Mouse (Mus musculus): ENCODE measurements at regions not wholly inside any gene's neighbourhood (a gene's known extent, or its start where the extent isn't known, plus 50 kb on each side); places are given as distances from the start of the nearest gene placed in this dataset.

DNA sequence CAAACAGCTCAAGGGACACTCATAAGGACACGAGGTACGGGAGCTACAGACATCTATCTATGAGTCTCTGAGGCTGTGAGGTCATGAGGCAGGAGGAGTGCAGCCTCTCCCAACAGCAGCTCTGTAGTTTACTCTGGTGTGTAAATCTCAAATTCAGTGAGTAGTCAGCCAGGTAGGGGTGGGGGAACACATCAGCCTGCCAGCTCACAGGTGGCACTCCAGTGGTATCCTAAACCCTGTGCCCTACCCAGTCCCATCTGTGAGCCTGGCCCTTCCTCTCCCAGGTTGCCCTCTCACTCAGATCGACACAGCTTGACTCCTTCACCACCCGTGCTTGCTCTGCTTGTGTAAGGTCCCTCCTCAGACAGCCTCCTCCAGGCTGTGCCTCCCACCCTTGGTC is 202.2 kb downstream of the Sipa1l2 start:
- no peak for DNase-seq

DNA sequence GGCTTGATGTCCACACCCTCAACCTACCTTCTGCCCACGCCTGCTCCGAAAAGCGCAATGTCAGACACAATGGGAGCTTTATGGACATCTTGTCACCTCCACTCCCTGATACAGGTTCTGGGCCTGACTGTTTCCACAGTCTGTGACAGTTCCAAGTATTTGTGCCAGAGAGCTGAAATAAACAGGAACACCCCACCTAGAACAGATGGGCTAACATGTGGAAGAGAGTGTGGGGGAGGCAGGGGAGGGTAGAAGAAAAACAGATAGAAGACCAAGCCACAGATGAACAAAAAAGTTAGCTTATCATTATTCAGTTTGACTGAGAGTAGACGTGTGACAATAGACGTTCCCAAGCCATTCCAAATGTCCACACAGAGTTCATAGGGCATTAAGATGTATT is 204.6 kb downstream of the Sipa1l2 start:
- DNase-seq = no peak

DNA sequence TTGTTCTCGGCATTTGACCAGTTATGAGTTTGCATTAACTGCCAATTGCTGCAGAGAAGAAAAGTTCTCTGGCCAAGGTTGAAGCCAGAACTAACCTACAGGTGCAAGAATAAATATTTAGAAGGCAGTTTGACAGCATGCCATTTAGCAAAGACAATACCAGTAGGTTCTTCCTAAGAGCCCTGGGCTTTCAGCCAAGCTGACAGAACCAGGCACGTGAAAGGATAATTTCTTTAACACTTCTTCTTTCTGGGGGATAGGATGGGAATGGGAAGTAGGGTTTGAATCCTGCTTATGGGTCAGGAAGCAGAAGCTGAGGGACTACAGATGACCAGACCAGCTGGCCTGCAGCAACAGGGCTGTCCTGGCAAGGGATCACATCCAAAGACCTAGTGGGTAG is 210.2 kb downstream of the Sipa1l2 start:
- no peak for DNase-seq

DNA sequence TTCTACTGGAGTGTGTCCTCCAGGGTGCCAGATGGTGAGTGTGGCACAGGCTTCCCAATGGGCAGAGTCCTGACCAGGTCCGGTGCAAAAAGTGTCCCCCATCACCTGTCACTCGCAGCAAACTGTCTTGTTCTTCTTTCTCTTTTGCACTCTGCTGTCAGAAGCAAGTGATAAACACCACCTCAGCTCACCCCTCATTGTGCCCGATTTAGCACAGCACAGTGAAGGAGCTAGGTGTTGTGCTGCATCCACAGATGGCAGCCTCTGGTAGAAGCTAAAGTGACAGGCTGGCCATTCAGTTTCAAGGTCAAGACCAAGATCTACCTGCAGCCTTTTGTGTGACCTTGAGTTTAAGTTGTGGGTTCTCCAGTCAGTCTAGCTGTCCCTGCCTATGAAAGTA is 211.8 kb downstream of the Sipa1l2 start:
- DNase-seq = no peak

DNA sequence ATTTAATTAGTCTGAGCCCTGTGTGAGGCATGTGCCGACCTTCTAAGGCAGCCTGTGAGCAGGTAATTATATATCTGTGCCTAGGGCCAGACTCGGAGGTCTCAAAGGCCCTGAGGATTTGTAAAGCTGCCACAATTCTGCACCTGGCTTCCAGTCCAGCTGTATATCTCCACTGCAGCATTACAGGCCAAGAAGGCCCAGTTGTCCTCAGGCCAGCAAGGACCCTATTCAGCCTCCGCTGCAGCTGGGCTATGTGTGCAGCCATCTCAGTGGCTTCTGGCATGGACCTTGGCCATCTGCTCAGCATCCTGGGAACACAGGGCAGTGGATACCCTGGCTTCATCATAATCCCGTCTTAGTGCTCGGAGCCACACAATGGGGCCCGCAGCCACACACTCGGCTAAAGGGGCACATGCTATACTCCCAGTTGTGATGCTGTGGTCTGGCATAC is 214.5 kb downstream of the Sipa1l2 start:
- no peak for DNase-seq

DNA sequence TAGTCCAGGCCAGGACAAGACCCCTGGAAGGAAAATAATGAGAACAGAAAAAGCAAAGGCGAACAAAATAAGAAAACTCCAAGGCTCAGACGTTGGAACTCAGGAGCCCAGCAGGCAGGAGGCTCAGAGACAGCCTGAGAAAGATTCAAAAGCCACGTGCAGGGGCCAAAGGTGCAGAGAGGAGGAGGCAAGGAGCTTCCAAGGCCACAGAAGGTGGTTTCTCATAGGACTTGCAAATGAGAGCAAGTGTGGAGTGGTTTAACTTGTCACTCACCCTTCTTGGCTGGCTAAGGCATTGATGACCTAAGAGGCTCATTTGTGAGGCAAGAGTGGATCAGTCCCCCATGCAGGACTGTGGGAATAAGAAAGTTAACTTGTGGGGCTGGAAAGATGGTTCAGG is 217.3 kb downstream of the Sipa1l2 start:
- DNase-seq = no peak

DNA sequence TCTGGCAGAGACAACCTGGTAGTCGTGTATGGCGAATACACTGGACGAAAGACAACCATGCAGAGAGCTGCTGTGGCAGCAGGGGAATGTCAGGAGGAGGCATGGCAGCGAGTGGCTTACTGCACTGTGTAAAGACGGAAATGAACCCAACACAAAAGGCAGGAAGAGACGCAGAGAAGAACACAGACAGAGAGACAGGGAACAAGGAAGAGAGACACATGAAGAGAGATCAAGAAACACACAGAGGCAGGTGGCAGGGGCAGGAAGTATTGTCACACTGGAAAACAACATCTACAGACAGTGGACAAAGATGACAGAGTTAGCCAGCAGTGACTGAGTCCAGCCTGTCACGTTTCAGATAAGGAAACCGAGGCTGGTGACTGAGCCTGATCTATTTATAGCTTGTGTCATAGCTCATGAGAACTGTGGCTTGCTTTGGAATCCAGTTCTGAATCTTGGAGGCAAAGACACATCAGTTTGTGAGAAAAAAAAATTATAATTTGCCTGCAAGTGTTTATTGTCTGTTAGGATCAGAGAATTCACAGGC is 218.0 kb downstream of the Sipa1l2 start:
- no peak for DNase-seq

DNA sequence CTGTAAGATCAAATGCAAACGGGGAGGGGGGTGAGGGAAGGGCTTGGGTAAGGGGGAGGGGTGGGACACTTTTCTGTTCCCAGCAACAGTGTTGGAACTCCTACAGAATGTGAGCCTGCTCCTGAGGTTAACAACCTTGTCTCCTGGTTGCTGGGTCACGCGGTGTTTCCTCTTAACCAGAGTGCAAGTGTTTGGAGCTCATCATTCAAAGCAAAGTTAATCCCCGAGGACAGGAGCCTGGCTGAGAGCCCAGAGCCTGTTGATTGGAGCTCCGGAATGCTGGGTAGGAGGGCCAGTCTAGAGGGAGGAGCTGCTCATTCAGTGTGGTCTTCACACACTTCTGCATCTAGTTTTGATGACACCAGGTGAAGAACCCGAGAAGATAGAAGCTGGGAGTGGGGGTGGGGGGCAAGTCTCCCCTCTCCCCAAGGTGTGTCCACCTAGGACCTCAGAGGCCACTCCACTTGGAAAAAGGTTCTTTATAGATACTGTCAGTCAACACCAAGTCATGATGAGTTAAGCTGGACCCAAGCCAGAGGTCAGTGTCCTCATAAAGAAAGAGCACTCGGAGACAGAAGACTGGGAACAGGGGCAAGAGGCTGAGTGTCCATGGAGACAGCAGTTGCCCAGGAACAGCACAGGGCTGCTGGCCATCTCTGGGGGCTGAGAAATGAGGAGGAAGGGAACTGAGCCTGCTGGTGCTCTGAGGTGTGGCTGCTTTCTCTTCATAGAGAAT is 220.2 kb downstream of the Sipa1l2 start:
- peak; percentile 28 for DNase-seq

DNA sequence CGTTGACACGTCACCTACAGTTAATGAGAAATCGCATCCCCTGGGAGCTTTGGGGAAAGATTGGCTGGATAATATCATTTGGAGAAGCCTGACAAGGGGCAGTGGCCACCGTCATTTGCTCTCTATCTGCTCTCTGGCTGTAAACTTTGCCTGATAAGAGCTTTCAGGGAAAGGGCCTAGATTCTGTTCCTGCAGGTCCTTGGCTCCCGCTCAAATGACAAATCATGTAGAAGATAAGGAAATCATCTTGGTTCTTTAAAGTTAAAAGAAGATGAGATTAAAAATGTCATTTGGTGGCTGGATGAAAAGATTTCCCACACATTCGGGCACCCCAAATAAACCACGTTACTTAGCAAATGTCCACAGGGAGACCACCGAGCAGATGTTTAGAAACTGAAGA is 223.4 kb downstream of the Sipa1l2 start:
- no peak for DNase-seq

DNA sequence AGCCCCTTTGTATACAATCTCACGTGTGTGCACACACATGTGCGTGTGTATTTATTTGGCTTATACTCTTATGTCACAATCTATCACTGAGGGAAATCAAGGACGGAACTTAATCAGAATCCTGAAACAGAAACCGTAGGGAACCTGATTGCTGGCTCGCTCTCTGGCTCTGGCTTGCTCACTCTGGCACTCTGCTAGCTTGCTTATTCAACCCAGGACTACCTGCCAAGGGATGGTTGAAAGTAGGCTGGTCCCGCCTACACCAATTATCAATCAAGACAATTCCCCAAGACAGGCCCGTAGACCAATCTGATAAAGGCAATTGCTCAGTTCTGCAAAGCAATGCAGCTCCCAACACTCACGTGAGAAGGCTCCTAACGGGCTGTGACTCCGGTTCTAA is 224.0 kb downstream of the Sipa1l2 start:
- no peak for DNase-seq

DNA sequence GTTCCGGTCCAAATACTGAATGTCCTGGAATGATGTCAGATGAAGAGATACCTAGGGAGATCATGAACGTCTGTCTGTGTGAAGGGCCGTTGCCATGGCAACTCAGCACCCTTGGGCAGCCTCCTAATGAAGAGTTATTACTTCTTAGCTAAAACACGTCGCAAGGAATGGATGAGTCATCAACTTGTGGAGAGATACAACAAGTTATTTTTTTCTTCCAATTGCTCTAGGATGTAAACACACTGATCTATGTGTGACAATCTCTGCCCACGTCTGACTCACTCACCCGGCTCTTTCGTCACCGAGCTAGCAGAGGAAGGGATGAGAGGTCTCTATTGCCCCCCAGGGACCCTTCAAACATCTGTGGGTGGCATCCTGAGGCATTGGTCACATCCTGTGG is 225.7 kb downstream of the Sipa1l2 start:
- DNase-seq = no peak

DNA sequence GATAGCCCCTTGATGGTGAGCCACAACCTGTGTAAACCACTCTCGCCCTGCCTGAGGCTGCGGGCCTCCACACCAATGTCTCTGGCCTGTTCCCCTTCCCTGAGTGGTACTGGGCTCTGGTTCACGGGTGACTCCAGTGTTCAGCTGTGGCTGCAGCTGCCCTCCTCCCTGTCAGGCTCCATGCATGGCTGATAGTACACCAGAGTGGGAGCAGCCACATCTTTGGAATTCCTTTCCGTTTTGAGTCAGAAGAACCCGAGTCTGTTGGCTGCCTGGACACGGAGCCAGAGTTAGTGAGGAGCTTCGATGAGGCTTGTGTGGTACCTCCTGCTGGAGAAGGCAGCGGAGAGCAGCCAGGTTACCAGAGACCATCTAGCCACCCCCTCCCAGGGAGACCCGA is 227.1 kb downstream of the Sipa1l2 start:
- no peak for DNase-seq

DNA sequence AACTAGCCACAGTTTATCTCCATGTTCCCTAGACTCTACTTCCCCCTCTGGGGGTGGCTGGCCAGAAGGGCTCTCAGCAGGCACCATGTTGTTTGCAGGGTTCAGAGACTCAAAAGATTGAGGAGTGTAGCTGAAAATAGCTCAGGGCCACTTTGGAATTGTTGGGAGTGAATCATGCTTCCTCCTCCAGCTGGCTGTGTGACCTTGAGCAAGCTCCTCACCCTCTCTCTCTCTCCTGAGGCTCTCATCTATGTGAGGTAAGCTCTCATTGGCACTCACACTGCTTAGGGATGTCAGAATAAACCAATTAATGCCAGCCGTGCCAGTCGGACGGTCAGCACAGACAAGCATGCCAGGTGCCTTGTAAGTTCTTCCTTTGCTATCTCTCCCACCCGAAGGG is 228.0 kb downstream of the Sipa1l2 start:
- no peak for DNase-seq

DNA sequence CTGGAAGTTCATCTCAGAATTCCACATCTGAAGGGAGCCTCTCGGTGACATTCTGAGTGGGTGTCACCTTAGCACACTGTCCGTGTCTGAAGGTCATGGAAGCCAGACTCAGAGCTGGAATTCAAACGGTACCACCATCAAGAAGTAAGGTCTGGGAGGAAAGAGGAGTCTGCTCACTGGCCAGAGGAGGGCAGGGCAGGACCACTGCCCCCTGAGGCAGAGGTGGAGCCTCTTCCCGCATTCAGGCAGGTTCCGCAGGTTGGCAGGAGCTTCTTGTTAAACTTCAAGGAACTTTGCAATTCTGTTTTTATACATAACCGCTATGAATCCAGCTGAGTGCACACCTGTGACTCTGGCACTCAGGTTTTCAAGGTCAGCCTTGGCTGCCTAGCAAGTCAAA is 231.4 kb downstream of the Sipa1l2 start:
- no peak for DNase-seq

DNA sequence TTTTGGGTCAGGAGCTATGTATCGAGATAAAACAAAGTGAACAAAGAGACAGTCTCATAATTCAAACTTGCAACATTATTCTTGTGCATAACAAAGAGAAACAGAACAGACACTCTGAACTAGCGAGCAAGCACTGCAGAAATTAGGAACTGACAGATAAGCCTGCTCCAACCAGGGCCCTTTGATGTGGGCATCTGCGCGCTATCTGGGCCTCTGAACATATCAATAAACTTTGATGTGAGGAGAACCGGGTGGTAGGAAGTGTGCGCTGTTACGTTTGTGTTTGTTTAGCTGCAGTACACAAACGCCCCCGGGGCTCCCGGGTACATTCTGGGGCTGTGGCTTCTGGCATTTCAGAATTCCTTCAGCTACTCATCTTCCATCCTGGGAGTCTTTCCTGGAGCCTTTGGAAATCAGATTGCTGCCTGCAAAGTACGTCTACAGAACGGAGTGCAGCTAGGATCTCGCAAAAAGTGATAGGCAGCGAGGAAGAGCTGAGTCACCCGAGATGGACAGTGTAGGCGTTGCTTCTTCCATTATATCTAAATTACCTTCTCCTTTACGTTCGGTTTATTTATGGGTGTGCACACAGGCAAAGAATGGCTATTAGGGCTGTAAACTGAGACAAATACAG is 232.0 kb downstream of the Sipa1l2 start:
- DNase-seq = no peak

DNA sequence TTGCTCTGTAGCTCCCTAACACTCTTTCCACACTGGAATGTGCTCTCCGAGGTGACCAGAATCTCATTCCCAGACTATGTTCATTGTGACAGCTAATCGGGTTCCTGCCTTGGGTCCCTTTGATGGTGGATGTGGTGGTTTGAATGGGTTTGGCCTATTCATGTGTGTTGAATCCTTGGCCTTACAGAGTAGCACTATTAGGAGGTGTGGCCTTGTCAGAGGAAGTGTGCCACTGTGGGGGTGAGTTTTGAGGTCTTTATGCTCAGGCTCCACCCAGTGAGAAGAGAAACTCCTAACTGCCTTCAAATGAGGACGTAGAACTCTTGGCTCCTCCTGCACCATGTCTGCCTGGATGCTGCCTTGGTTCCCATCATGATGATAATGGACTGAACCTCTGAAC is 232.8 kb downstream of the Sipa1l2 start:
- DNase-seq = no peak

DNA sequence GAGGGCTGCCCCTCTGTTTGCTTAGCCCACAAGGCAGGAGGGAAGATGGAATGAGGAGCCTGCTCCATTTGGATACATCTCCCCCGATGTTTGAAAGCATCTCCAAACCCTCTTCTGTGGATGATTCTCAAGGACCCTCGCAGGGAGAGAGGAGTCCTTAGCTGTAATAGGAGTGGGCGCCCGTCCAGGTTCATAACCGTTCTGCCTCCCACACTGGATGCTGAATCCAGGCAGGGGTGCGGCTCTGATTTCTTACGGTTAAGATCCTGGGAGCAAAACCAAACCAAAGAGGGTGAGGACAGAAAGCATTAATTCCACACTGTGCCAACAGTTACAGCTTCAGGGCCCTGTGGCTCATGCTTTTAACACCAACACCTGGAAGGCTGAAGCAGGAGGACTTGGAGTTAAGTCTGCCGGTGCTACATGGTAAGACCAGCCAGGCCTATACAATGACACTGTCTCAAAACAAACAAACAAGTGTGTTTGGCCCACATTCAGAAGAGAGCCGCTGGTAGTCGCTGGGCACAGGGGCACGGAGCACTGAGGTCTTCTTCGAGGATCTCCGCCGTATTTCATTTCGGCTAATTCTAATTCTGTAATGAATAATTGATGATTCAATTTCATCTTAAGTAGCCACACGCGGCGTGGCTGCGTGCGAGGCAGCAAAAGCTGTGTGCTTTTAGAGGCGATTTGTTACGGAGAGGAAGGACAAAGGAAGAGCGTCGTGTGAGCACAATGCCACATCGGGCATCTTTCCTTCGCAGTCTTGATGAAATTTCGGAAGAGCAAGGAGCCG is 233.8 kb downstream of the Sipa1l2 start:
- DNase-seq = no peak

DNA sequence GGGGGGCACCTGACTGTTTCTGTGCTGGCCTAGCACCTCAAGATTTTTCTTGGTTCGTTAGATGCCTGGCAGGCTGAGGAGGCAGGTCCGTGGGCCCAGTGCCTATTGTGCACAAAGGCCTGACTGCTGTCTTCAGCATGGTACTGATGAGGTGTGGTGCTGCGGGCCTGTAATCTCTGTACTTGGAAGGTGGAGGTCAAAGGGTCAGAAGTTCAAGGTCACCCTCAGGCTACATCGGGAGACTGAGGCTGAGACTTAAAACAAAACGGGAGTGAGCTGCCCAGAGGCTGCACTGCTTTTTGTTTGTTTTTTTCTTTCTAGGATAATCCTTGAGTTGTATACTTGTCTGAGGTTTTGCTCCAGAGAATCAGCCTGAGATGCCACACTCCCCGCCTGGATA is 234.4 kb downstream of the Sipa1l2 start:
- DNase-seq = no peak

DNA sequence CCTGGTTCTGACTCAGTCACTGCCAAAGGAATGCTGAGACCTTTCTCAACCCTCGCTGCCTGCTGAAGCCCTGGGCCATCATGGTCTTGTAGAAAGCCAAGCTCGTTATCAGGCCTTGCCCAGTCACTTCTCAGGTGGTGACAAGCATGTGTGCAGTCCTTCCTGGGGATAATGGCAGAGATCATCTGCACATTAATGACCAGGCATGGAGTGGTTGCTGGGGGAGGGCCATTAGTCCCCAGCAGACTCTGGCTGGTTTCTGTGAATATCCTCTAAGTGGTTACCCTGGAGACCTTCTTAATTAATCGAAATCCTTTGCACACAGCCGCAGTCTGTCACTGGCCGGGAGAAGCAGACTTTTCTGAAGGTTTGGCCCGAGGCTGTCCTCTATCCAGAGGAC is 239.0 kb downstream of the Sipa1l2 start:
- DNase-seq = no peak

DNA sequence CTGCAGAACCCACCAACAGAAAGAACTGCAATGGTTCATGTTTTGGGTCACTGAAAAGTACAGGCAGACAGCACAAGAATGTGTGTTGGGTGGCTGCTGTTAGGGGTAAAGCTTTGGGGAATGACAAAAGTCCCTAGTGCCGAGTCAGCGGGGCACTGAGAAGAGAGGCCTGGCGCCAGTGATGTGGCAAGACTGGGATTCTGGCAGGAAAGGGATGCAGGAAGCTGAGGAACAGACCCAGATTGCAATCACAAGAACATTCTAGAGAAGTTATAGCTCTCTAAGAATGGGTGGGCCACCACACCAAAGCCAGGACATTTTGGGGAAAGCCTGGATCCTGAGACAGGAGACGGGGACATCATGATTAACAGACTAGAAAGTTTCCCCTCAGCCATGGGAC is 241.0 kb downstream of the Sipa1l2 start:
- no peak for DNase-seq

DNA sequence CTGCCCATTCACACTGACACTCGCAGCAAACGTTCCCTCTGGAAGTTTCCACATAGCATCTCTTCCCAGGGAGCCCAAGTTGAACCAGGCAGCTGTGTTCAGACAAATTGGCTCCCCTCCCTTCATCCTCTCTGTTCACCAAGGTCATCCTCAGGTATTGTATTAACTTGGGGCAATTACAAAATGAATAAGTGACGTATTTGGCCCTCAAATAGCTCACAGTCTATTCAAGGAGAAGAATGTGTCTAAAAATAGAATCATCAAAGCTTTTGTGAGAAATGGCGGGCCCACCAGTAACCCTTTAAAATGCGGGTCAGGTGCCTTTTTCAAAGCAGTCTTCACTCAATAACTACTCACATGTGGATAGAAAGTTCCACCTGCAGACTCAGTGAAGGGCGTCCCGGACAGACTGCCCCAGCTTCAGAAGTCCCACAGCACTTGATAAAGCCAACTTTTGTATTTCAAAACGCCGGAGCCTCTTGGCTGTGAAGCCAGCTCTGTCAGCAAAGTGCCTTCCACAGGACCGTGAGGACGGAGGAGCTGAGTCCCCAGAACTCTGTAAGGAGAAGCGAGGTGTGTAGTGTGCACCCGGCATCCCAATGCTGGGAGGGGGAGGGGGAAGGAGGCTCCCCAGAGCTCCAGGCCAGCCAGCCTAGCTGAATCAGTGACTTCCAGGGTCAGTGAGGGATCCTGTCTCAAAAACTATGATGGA is 241.9 kb downstream of the Sipa1l2 start:
- no peak for DNase-seq

DNA sequence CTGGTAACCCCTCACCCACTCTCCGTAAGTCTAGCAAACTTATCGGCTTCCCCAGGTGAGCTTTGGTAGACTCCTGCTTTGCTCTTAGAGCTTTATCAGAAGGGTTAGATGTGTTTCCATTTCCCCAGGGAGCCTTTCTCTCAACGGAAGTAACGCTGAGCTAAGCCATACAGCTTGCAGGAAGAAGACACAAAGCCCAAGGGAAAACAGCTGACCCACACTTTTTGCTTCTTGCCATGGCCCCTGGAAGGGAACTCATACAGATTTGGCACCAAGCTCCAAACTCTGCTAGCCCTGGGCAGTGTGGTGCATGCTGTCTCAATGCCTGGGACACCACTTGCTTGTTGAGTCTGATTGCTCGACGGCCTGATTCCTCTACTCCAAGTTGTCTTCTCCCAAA is 242.6 kb downstream of the Sipa1l2 start:
- DNase-seq = no peak

DNA sequence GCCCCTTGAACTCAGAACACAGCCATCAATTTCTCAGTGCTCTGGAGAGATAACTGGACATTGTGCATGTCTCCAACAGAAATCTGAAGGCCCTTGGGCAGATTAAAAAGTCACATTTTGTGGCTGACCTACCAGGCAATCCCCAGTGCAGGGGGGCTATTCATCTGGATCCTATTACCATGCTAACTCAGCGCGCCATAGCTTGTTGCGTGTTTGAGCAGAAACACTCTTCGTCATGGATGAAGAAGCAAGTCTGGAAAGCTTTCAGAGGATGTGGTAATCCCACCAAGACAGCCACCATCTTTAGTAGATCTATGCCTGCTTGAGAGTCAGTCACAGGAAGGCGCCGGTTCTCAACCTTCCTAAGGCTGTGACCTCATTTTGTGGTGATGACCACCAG is 243.9 kb downstream of the Sipa1l2 start:
- no peak for DNase-seq

All from cerebellum, adult 11-12 months (tissue).